Mouse (Mus musculus) thymus, postnatal 36 days (tissue): ENCODE results near the gene A430078G23Rik.

Source experiments
- DNase-seq, 2 experiments: peaks; one replicate each; pipeline ENCODE4 v3.0.0; 2022; ENCODE audit warnings: mixed read lengths in 2 of 2

Gene A430078G23Rik

GRCm38 (mm10) chr8:3412816-3413215 lies 59.6 kb downstream of the A430078G23Rik start:
- DNase-seq = no peak

- no peak for DNase-seq
Measured at GRCm38 (mm10) chr8:3414639-3415190, 61.5 kb downstream of the A430078G23Rik start.

- no peak for DNase-seq
Measured at GRCm38 (mm10) chr8:3415259-3415658, 62.0 kb downstream of the A430078G23Rik start.

- no peak for DNase-seq
Measured at GRCm38 (mm10) chr8:3415661-3416060, 62.4 kb downstream of the A430078G23Rik start.

GRCm38 (mm10) chr8:3416846-3417245 lies 63.6 kb downstream of the A430078G23Rik start:
- no peak for DNase-seq

GRCm38 (mm10) chr8:3417455-3417854 lies 64.2 kb downstream of the A430078G23Rik start:
- no peak for DNase-seq

- DNase-seq = no peak
Measured at GRCm38 (mm10) chr8:3418101-3418500, 64.9 kb downstream of the A430078G23Rik start.

- DNase-seq = no peak
Measured at GRCm38 (mm10) chr8:3420105-3420706, 67.0 kb downstream of the A430078G23Rik start.

GRCm38 (mm10) chr8:3421507-3421906 lies 68.3 kb downstream of the A430078G23Rik start:
- DNase-seq = no peak

- no peak for DNase-seq
Measured at GRCm38 (mm10) chr8:3425217-3425616, 72.0 kb downstream of the A430078G23Rik start.

GRCm38 (mm10) chr8:3426211-3426610 lies 73.0 kb downstream of the A430078G23Rik start:
- DNase-seq = no peak

- DNase-seq = no peak
Measured at GRCm38 (mm10) chr8:3428426-3428825, 75.2 kb downstream of the A430078G23Rik start.

- no peak for DNase-seq
Measured at GRCm38 (mm10) chr8:3429966-3430365, 76.8 kb downstream of the A430078G23Rik start.

- no peak for DNase-seq
Measured at GRCm38 (mm10) chr8:3431113-3431512, 77.9 kb downstream of the A430078G23Rik start.

GRCm38 (mm10) chr8:3436492-3436891 lies 83.3 kb downstream of the A430078G23Rik start:
- DNase-seq = no peak

GRCm38 (mm10) chr8:3439510-3439909 lies 86.3 kb downstream of the A430078G23Rik start:
- DNase-seq = no peak
